ENCODE assay signal across 9 mouse cellular contexts in the genomic region with DNA sequence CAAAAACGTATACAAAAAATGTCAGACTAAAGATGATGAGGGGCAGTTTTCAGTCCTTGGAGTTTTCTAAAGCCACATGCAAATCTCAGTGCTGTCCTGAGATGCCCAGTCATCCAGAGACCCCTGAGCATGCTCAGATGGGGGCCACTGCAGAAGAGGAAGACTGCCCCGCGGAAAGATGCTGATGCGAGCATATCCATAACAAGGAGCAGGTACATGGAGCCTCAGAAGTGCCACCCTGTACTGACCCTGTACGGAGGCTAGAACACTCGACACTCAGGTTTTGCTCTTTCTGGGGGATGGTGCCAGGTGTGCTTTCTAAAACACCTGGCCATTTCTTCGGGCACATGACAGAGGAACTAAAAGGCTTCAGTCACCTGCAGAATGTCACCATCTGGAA. TPM values are rescaled to one million over a fixed set of nuclear protein-coding genes. Genes with fewer than 3 reads are reported as not detected.
DNase-seq lines count a peak whose midpoint lies in the region; ATAC-seq and TF ChIP-seq lines count a peak whose summit lies in the region.
"Had no signal": no experiment of that assay in that cellular context is flagged by ENCODE, and none has a peak within 500 bp of the region (broad histone marks: within the 10 kb centered on the region; RNA-seq: fewer than 3 reads in every experiment).

No protein-coding gene starts in this region.

- no peak overlapping the region for H3K27ac ChIP-seq in kidney, embryonic 15.5 days
- H3K27ac ChIP-seq in hindbrain, embryonic 11.5 days (ENCODE audit: low read depth, low read length): no peak overlapping the region
- H3K27ac ChIP-seq in midbrain, embryonic 14.5 days (replicated peaks; ENCODE audit: low read depth, low read length): no peak overlapping the region

- DNase-seq in kidney, postnatal 36 days: no peak
- no peak for DNase-seq in hindbrain, embryonic 11.5 days (ENCODE audit: low spot score)
- DNase-seq in midbrain, embryonic 14.5 days: no peak
- no peak for DNase-seq in cerebellum, postnatal 25 days
- no peak for DNase-seq in cerebellum, adult 8-10 months
- no peak for DNase-seq in Muller cell, postnatal 12 days (ENCODE audit: inconsistent ontology term)

- no peak for TF ChIP-seq CTCF in E14TG2a.4 (conservative IDR thresholded peaks at IDR 0.05; ENCODE audit: low read length)

- ATAC-seq in kidney, embryonic 15.5 days (replicated peaks; ENCODE audit: low FRiP score): peak; percentile 46; the same call in 1 of the 2 replicates
- 0 out of 2 replicates have a peak, but pooled peaks have one; percentile 35 for ATAC-seq in hindbrain, embryonic 11.5 days (ENCODE audit: low FRiP score)
- ATAC-seq in midbrain, embryonic 14.5 days (ENCODE audit: low FRiP score, low TSS enrichment): 0 out of 2 replicates have a peak, but pooled peaks have one; percentile 8

- H3K36me3 ChIP-seq in kidney, embryonic 15.5 days: no peaks in the 10 kb centered on the region
- no peaks in the 10 kb centered on the region for H3K36me3 ChIP-seq in E14TG2a.4 (ENCODE audit: insufficient read depth, low read length)
- no peaks in the 10 kb centered on the region for H3K36me3 ChIP-seq in hindbrain, embryonic 11.5 days (ENCODE audit: control insufficient read depth, insufficient read depth, low read length)
- no peaks in the 10 kb centered on the region for H3K36me3 ChIP-seq in midbrain, embryonic 14.5 days (ENCODE audit: control insufficient read depth, insufficient read depth, low read length)
- H3K36me3 ChIP-seq: lung, embryonic 15.5 days had no signal

- 59% methylated on average over 7 of the region's 7 CpGs for WGBS in kidney, embryonic 15.5 days
- 51% methylated on average over 7 of the region's 7 CpGs for WGBS in hindbrain, embryonic 11.5 days
- WGBS in midbrain, embryonic 14.5 days: 61% methylated on average over 7 of the region's 7 CpGs

- H3K9me3 ChIP-seq in kidney, embryonic 15.5 days (replicated peaks): no peaks in the 10 kb centered on the region
- peaks cover 2% of the 10 kb centered on the region; the same call in 1 of the 2 replicates for H3K9me3 ChIP-seq in E14TG2a.4 (ENCODE audit: low read length)
- H3K9me3 ChIP-seq in hindbrain, embryonic 11.5 days (ENCODE audit: control insufficient read depth, low read length): no peaks in the 10 kb centered on the region
- H3K9me3 ChIP-seq in midbrain, embryonic 14.5 days (ENCODE audit: control insufficient read depth, low read length): no peaks in the 10 kb centered on the region
- H3K9me3 ChIP-seq: lung, embryonic 15.5 days had no signal

- no peak overlapping the region for H3K4me2 ChIP-seq in kidney, embryonic 15.5 days
- H3K4me2 ChIP-seq in hindbrain, embryonic 11.5 days (replicated peaks; ENCODE audit: low read depth, low read length): no peak overlapping the region
- H3K4me2 ChIP-seq in midbrain, embryonic 14.5 days (ENCODE audit: low read length): no peak overlapping the region

- H3K9ac ChIP-seq in kidney, embryonic 15.5 days: no peak overlapping the region
- no peak overlapping the region for H3K9ac ChIP-seq in hindbrain, embryonic 11.5 days (ENCODE audit: low read depth, low read length)
- H3K9ac ChIP-seq in midbrain, embryonic 14.5 days (replicated peaks; ENCODE audit: low read length): no peak overlapping the region

- no peak overlapping the region for H3K4me3 ChIP-seq in kidney, embryonic 15.5 days (replicated peaks)
- peak overlapping the region; percentile 61; the same call in 1 of the 2 replicates for H3K4me3 ChIP-seq in E14TG2a.4 (replicated peaks; ENCODE audit: low read length)
- no peak overlapping the region for H3K4me3 ChIP-seq in hindbrain, embryonic 11.5 days (ENCODE audit: low read depth, low read length)
- H3K4me3 ChIP-seq in midbrain, embryonic 14.5 days (replicated peaks; ENCODE audit: low read depth, low read length): no peak overlapping the region
- H3K4me3 ChIP-seq: lung, embryonic 15.5 days had no signal

- peaks cover 3% of the 10 kb centered on the region; the same call in 1 of the 2 replicates for H3K27me3 ChIP-seq in kidney, embryonic 15.5 days
- peaks cover 16% of the 10 kb centered on the region; the same call in 1 of the 2 replicates for H3K27me3 ChIP-seq in E14TG2a.4 (ENCODE audit: insufficient read depth, low read length)
- no peaks in the 10 kb centered on the region for H3K27me3 ChIP-seq in hindbrain, embryonic 11.5 days (ENCODE audit: control insufficient read depth, insufficient read depth, low read length)
- H3K27me3 ChIP-seq in midbrain, embryonic 14.5 days (ENCODE audit: control insufficient read depth, insufficient read depth, low read length): no peaks in the 10 kb centered on the region

- H3K4me1 ChIP-seq in kidney, embryonic 15.5 days: peaks cover 15% of the 10 kb centered on the region
- peaks cover 23% of the 10 kb centered on the region for H3K4me1 ChIP-seq in E14TG2a.4 (replicated peaks; ENCODE audit: low read depth, low read length)
- no peaks in the 10 kb centered on the region for H3K4me1 ChIP-seq in hindbrain, embryonic 11.5 days (replicated peaks; ENCODE audit: control insufficient read depth, insufficient read depth, low read length)
- H3K4me1 ChIP-seq in midbrain, embryonic 14.5 days (ENCODE audit: control insufficient read depth, insufficient read depth, low read length): no peaks in the 10 kb centered on the region

RNA-seq across cellular contexts. Expression of a gene that starts 0.3 kb away (rescaled TPM):
- 93.2 and 105 TPM in 2 replicates for polyA plus RNA-seq in kidney, embryonic 15.5 days (2015; fragmentation: Nextera tagmentation; extraction: Ambion mirVana)
- polyA plus RNA-seq in hindbrain, embryonic 11.5 days (2014; fragmentation: Nextera tagmentation; extraction: Ambion mirVana): 128 and 130 TPM in 2 replicates
- 157 and 187 TPM in 2 replicates for polyA plus RNA-seq in midbrain, embryonic 14.5 days (2014; fragmentation: Nextera tagmentation; extraction: Ambion mirVana)

RNA-seq across cellular contexts. Expression of a gene that starts 37.7 kb away (rescaled TPM):
- polyA plus RNA-seq in kidney, embryonic 15.5 days (2015; fragmentation: Nextera tagmentation; extraction: Ambion mirVana): 19.5 and 20.5 TPM in 2 replicates
- 7.8 and 8.3 TPM in 2 replicates for polyA plus RNA-seq in hindbrain, embryonic 11.5 days (2014; fragmentation: Nextera tagmentation; extraction: Ambion mirVana)
- polyA plus RNA-seq in midbrain, embryonic 14.5 days (2014; fragmentation: Nextera tagmentation; extraction: Ambion mirVana): 3.3 and 4.0 TPM in 2 replicates
